Mouse (Mus musculus) hindbrain, postnatal 0 days (tissue): Measurements from ENCODE around the gene Nup153. TPM values are rescaled to one million over a fixed set of nuclear protein-coding genes. Genes with fewer than 3 reads are reported as not detected.

Experiments used
- ATAC-seq: fragments of 200-750 bp; cut with Nextera tagmentation; 2 replicates; pipeline ENCODE4 v1.8.0; 2017; ENCODE audit warnings: mild to moderate bottlenecking, moderate TSS enrichment, moderate library complexity
- DNase-seq: peaks from one replicate; pipeline ENCODE4 v3.0.0-alpha.2; 2015; ENCODE audit warnings: low spot score
- H3K27ac ChIP-seq: fragments of 300-500 bp; sonication (generic); 2 replicates; pipeline ENCODE4 v1.5.1; 2014; ENCODE audit warnings: mild to moderate bottlenecking
- H3K27me3 ChIP-seq: fragments of 300-500 bp; sonication (generic); 2 replicates; pipeline ENCODE4 v1.6.1; 2014; ENCODE audit warnings: low read length, mixed read lengths; ENCODE audit not compliant: insufficient read depth
- H3K36me3 ChIP-seq: fragments of 300-500 bp; sonication (generic); 2 replicates; pipeline ENCODE4 v1.6.1; 2014; ENCODE audit warnings: low read length, mixed read lengths; ENCODE audit not compliant: insufficient read depth
- H3K4me1 ChIP-seq: fragments of 300-500 bp; sonication (generic); 2 replicates; pipeline ENCODE4 v1.6.1; 2014; ENCODE audit warnings: antibody characterized with exemption, low read length, mixed read lengths; ENCODE audit not compliant: insufficient read depth
- H3K4me2 ChIP-seq: fragments of 300-500 bp; sonication (generic); 2 replicates; pipeline ENCODE4 v1.6.1; 2014; ENCODE audit warnings: low read depth, mild to moderate bottlenecking, low read length, moderate library complexity, mixed read lengths
- H3K4me3 ChIP-seq: fragments of 300-500 bp; sonication (generic); 2 replicates; pipeline ENCODE4 v1.5.1; 2014; ENCODE audit warnings: low read length
- H3K9ac ChIP-seq: fragments of 300-500 bp; sonication (generic); replicated peaks from 2 replicates; pipeline ENCODE4 v1.6.1; 2014; ENCODE audit warnings: mild to moderate bottlenecking, low read length, moderate library complexity, mixed read lengths
- H3K9me3 ChIP-seq: fragments of 300-500 bp; sonication (generic); 2 replicates; pipeline ENCODE4 v1.6.1; 2016; ENCODE audit warnings: low read length, mixed read lengths
- CTCF ChIP-seq: IDR thresholded peaks from 2 replicates; pipeline ENCODE4 v1.5.1; 2016; ENCODE audit warnings: antibody characterized with exemption, control low read depth, low read depth
- WGBS: fragments of 180-500 bp; shearing (Covaris S2); extraction: QIAGEN DNeasy Blood & Tissue Kit; methylation state at CpG from one replicate; pipeline ENCODE4 v1.1.7; 2014; 5-methylcytosine and 5-hydroxymethylcytosine counted together
- polyA plus RNA-seq: library from polyadenylated mRNA; unstranded; fragments of >200 nt; fragmentation: Nextera tagmentation; extraction: Ambion mirVana; gene quantifications from 2 replicates; pipeline ENCODE4 v1.2.1, GENCODE M21; 2015
- total RNA-seq: library from RNA; depleted of rRNA; stranded (reverse); fragments of >200 nt; gene quantifications from 2 replicates; pipeline ENCODE4 v1.2.3, GENCODE M21; 2014

Nup153 gene
- total and polyA plus RNA-seq, 2 experiments from 2014 or later = 10.6 to 88.6 TPM

DNA sequence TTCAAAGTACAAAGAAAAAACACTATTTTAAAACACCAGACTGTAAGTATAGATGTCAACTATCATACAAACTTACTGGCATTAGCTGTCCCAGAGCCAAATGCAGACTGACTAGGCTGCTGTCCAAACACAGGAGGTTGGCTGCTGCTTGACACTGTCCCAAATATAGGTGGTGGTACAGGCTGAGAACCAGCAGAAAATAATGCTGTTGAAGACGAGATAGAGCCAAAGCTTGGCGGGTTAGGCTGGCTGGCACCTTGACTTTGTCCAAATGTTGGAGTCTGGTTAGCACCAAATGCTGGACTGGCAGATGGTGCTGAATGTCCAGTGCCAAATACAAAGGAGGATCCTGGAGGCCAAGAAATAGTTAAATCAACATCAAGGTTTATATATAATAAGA lies 44.8 kb downstream of the Nup153 start:
- no peak for TF ChIP-seq CTCF
- Histone ChIP-seq H3K4me3 (no peak overlapping the region), H3K4me1 (no peaks in the 10 kb centered on the region), H3K4me2 (no peak overlapping the region), H3K27ac (no peak overlapping the region), H3K36me3 (peaks cover 26% of the 10 kb centered on the region), H3K27me3 (no peaks in the 10 kb centered on the region), H3K9ac (no peak overlapping the region), H3K9me3 (no peaks in the 10 kb centered on the region)
- WGBS = 53% methylated on average over 2 of the region's 2 CpGs
- no peak for ATAC-seq
- DNase-seq = no peak

DNA sequence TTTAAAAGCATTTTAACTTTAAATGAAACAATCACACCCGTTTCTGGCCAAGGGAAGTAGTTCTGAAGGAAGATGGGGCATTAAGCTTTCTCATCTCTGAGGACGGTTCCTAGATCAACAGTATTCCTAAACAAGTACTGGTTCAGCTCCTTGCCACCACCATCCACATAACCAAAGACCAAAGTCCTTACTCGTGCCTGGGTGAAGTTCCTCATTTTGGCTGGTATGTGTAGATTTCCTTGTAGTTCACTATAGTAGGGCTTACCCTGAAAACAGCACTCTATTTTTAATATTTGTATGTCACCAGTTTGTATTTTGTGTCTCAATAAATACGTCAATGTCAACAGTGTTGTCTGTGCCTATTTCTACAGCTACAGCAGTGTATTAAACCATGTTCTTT lies 50.0 kb downstream of the Nup153 start:
- WGBS = 89% methylated on average over 4 of the region's 4 CpGs
- H3K4me1 ChIP-seq = no peaks in the 10 kb centered on the region
- DNase-seq (no peak), ATAC-seq (no peak)
- H3K27me3 ChIP-seq = no peaks in the 10 kb centered on the region
- peaks cover 33% of the 10 kb centered on the region for H3K36me3 ChIP-seq
- H3K4me3 ChIP-seq = no peak overlapping the region
- H3K9me3 ChIP-seq = no peaks in the 10 kb centered on the region
- H3K4me2 ChIP-seq = no peak overlapping the region
- no peak for TF ChIP-seq CTCF
- no peak overlapping the region for H3K27ac ChIP-seq
- no peak overlapping the region for H3K9ac ChIP-seq

DNA sequence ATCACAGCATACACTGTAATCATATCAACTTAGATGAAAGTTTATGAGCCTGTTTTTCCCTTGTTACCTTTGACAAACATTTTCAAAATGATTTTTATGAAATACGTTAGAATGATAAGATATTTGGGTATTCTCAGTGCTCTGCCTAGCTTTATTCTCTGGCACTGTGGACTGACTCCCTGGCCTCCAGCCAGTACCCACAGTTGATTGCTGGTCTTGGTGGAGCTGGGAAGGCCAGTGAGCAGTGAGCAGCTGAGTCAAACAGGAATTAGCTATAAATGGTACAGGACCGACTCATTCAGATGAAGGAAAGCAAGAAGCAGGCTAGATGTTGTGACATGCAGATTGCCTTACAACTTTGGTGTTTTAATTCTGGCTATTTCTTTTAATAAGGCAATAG lies 53.1 kb downstream of the Nup153 start:
- Histone ChIP-seq H3K27me3 (no peaks in the 10 kb centered on the region), H3K36me3 (peaks cover 21% of the 10 kb centered on the region), H3K4me2 (no peak overlapping the region), H3K9me3 (no peaks in the 10 kb centered on the region), H3K4me1 (peaks cover 8% of the 10 kb centered on the region; the same call in 1 of the 2 replicates), H3K9ac (no peak overlapping the region), H3K4me3 (no peak overlapping the region), H3K27ac (no peak overlapping the region)
- DNase-seq (no peak), ATAC-seq (no peak)
- TF ChIP-seq CTCF = no peak
- 78% methylated on average over 2 of the region's 2 CpGs for WGBS

DNA sequence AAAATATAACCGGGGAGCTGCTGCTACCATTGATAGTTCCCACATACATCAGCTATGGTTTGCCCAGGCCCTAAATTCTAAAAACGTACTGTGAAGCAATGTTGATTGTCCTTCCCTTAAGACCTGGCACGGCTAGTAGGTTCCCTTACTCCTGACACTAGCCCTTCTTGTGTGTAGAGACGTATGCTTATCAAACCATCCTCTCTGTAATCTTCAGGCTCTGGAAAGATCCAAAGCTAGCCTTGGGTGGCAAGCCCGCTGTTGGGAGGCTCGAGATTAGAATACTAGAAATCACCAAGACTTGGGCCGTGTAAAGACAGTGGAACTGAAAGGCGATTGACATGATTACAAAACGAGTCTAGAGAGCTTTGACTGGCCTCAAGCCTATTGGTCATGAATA lies 57.2 kb downstream of the Nup153 start:
- H3K27ac ChIP-seq = no peak overlapping the region
- peak overlapping the region; percentile 63 for H3K4me3 ChIP-seq
- TF ChIP-seq CTCF = no peak
- DNase-seq (no peak), ATAC-seq (no peak)
- H3K9ac ChIP-seq = peak overlapping the region; percentile 82; the same call in 1 of the 2 replicates
- peak overlapping the region; percentile 72 for H3K4me2 ChIP-seq
- 58% methylated on average over 9 of the region's 9 CpGs for WGBS
- H3K4me1 ChIP-seq = peaks cover 8% of the 10 kb centered on the region; the same call in 1 of the 2 replicates
- no peaks in the 10 kb centered on the region for H3K9me3 ChIP-seq
- H3K27me3 ChIP-seq = no peaks in the 10 kb centered on the region
- H3K36me3 ChIP-seq = peaks cover 11% of the 10 kb centered on the region; the same call in 1 of the 2 replicates

DNA sequence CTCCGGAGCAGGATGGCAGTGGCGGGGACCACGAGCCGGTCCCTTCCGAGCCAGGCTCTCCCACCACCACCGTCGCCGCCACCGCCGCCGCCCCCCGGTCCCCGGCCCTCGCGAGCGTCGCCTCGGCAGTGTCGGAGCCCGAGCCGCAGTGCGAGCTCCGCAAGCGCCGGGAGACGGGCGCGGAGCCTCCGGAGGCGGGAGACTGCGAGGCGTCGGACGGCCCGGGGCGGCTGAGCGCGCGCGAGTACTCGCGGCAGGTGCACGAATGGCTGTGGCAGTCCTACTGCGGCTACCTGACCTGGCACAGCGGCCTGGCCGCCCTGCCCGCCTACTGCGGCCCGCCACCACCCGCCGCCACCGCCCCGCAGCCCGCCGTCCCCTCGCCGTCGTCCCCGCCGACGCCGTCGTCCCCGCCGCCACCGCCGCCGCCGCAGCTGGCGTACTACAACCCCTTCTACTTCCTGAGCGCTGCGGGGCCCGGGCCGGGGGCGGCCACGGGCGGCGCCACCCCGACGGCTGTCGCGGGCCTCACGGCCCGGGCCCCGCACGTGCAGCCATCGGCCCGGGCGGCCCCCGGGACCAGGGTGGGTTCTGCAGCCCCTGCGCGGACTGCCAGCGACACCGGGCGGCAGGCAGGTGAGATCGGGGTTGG lies 58.0 kb downstream of the Nup153 start:
- H3K27ac ChIP-seq = peak overlapping the region; percentile 74
- ATAC-seq = peak; percentile 73
- under 1% methylated on average over 62 of the region's 96 CpGs for WGBS

DNA sequence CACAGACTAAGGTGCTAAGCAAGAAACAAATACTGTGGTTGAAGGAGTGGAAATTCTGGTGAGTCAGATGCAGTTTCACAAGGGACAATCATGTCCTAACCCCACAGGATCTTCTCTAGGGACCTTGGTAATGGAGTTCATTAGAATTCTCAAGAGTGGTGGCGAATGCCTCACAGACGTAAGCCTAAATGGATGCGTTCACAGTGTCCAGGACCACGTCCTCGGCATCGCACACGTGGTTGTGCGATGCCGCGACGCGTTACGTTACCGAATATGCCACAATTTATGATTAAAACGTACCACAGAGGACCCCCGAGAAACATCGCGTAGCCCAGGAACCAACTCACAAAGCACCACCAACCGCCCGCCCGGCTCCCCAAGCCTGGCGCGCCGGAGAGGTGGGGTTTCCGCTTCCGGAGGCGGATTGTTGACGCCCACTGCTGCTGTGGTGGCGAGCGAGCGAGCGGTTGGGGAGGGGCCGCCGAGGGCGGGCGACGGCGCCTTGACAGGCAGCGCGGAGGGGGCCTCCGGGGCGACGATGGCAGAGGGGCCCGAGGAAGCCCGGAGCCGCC lies 58.6 kb downstream of the Nup153 start, which contains the start of gene Fam8a1:
Gene Fam8a1 (plus strand): TSS at position 475 of the 572 bp plus-strand sequence.
- H3K4me2 ChIP-seq = peak within 1 kb of the TSS; percentile 72
- H3K9ac ChIP-seq = peak within 1 kb of the TSS; percentile 82
- H3K4me3 ChIP-seq = peak within 1 kb of the TSS; percentile 63
- no peaks in the 10 kb centered on the region for H3K27me3 ChIP-seq
- H3K4me1 ChIP-seq = peaks cover 8% of the 10 kb centered on the region; the same call in 1 of the 2 replicates
- no peak for TF ChIP-seq CTCF
- H3K36me3 ChIP-seq = peaks cover 3% of the 10 kb centered on the region; the same call in 1 of the 2 replicates
- DNase-seq = peak; percentile 95
- H3K9me3 ChIP-seq = no peaks in the 10 kb centered on the region
- peak; percentile 97 for ATAC-seq
- peak within 1 kb of the TSS; percentile 74 for H3K27ac ChIP-seq
- WGBS = under 1% methylated on average over 45 of the region's 46 CpGs

More for the DNA sequence above, 58.0 kb downstream of the Nup153 start:
- H3K4me1 ChIP-seq = peaks cover 8% of the 10 kb centered on the region; the same call in 1 of the 2 replicates
- peak overlapping the region; percentile 63 for H3K4me3 ChIP-seq
- TF ChIP-seq CTCF = peak; percentile 27
- peak; percentile 63 for DNase-seq
- no peaks in the 10 kb centered on the region for H3K9me3 ChIP-seq
- H3K27me3 ChIP-seq = no peaks in the 10 kb centered on the region
- peak overlapping the region; percentile 82 for H3K9ac ChIP-seq
- H3K36me3 ChIP-seq = peaks cover 8% of the 10 kb centered on the region; the same call in 1 of the 2 replicates
- peak overlapping the region; percentile 72 for H3K4me2 ChIP-seq
